Mouse (Mus musculus) testis, adult 2 months (tissue): ENCODE data around the gene Scyl1.

ENCODE experiments used
- CTCF ChIP-seq: fragments of 200-500 bp; IDR thresholded peaks from 2 replicates; pipeline ENCODE4 v1.5.1; 2012; ENCODE audit warnings: low read depth, mild to moderate bottlenecking, inconsistent platforms, low read length, moderate library complexity; ENCODE audit not compliant: control insufficient read depth, insufficient read depth, insufficient replicate concordance
- POLR2A ChIP-seq: fragments of 200-500 bp; IDR thresholded peaks from 2 replicates; pipeline ENCODE4 v1.6.1; 2012; ENCODE audit warnings: low read depth, mild to moderate bottlenecking, inconsistent platforms, low read length, moderate library complexity; ENCODE audit not compliant: control insufficient read depth

- TF ChIP-seq CTCF = no peak
- no peak for TF ChIP-seq POLR2A
Observed at GRCm38 (mm10) chr19:5758878-5759403, 12.3 kb downstream of the Scyl1 start.
